Mouse (Mus musculus) limb, embryonic 13.5 days (tissue): ENCODE results near the gene Kpna3. TPM values are rescaled to one million over a fixed set of nuclear protein-coding genes. Genes with fewer than 3 reads are reported as not detected.
"Not testable (repeated sequence)": the region's sequence is repeated elsewhere in the genome, so short reads cannot be mapped to it uniquely, and the experiment has no call there.

Source experiments
- ATAC-seq: fragments of 200-750 bp; cut with Nextera tagmentation; 2 replicates; pipeline ENCODE4 v1.8.0; 2017; ENCODE audit warnings: low read depth, moderate number of reproducible peaks, moderate TSS enrichment; ENCODE audit not compliant: low FRiP score
- H3K27ac ChIP-seq: fragments of 300-500 bp; sonication (generic); 2 replicates; pipeline ENCODE4 v1.5.1; 2015; ENCODE audit warnings: inconsistent platforms, mild to moderate bottlenecking, moderate library complexity
- H3K27me3 ChIP-seq: fragments of 300-500 bp; sonication (generic); 2 replicates; pipeline ENCODE4 v1.6.1; 2015; ENCODE audit warnings: mild to moderate bottlenecking, inconsistent platforms
- H3K36me3 ChIP-seq: fragments of 300-500 bp; sonication (generic); 2 replicates; pipeline ENCODE4 v1.6.1; 2015; ENCODE audit warnings: inconsistent platforms, mild to moderate bottlenecking, moderate library complexity
- H3K4me1 ChIP-seq: fragments of 300-500 bp; sonication (generic); 2 replicates; pipeline ENCODE4 v1.6.1; 2015; ENCODE audit warnings: inconsistent platforms
- H3K4me2 ChIP-seq: fragments of 300-500 bp; sonication (generic); replicated peaks from 2 replicates; pipeline ENCODE4 v1.6.1; 2015; ENCODE audit warnings: inconsistent platforms, mild to moderate bottlenecking, moderate library complexity
- H3K4me3 ChIP-seq: fragments of 300-500 bp; sonication (generic); 2 replicates; pipeline ENCODE4 v1.5.1; 2015; ENCODE audit warnings: moderate library complexity, mild to moderate bottlenecking, inconsistent platforms
- H3K9ac ChIP-seq: fragments of 300-500 bp; sonication (generic); 2 replicates; pipeline ENCODE4 v1.6.1; 2015; ENCODE audit warnings: mild to moderate bottlenecking, inconsistent platforms
- H3K9me3 ChIP-seq: fragments of 300-500 bp; sonication (generic); 2 replicates; pipeline ENCODE4 v1.6.1; 2016; ENCODE audit warnings: inconsistent platforms
- WGBS: fragments of 180-500 bp; shearing (Covaris S2); methylation state at CpG from one replicate; pipeline ENCODE4 v1.1.7; 2015; 5-methylcytosine and 5-hydroxymethylcytosine counted together
- polyA plus RNA-seq: library from polyadenylated mRNA; unstranded; fragments of >200 nt; fragmentation: Nextera tagmentation; extraction: Ambion mirVana; gene quantifications from 2 replicates; pipeline ENCODE4 v1.2.1, GENCODE M21; 2015

Gene Kpna3
- polyA plus RNA-seq, 1 experiment from 2014 or later, result 57.5 TPM

DNA sequence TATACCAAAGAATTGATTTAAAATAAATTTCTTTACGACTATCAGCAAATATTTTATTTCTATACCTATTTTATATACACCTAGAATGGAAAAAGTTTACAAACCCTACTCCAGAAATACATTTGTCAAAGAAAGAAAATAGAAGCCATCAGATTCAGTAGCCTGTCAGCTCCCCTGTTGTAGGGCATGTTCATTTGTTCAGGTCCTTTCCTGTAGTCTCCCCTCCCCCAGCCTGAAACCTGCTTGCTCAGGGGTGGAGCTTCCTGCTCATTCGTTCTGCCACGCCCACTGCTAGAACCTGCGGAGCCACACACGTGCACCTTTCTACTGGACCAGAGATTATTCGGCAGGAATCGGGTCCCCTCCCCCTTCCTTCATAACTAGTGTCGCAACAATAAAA is 12.6 kb downstream of the Kpna3 start:
- not testable (repeated sequence) for H3K27me3 ChIP-seq, ATAC-seq, H3K36me3 ChIP-seq, H3K27ac ChIP-seq, H3K4me3 ChIP-seq, H3K9me3 ChIP-seq, H3K4me1 ChIP-seq, H3K4me2 ChIP-seq, H3K9ac ChIP-seq
- WGBS, result 33% methylated on average over 7 of the region's 8 CpGs

DNA sequence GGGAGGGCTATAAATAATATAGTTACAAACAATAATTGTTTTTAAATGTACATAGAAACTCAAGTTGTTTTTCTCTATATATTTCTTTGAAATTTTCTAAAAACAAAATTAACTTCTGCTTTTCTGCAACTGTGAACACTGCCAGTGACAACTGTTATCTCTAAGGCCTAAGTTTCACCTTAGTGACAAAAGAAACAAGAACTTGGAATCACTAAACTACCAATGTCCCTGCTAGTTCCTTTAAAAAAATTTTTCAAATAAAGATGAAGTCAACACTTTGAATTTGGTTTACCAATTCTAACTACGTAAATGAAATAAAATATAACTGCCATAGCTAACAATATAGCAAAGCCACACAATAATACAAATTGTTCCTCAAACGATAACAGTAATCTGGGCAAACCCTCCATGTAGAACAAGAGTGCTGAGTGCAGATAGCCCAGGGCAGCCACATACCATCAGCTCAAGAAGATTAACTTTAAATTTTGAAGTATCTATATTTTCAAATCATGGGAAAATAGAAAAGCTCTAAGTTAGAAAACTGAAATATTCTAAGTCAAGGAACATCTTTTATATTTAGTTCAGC is 14.5 kb downstream of the Kpna3 start:
- no peak overlapping the region for H3K4me3 ChIP-seq
- 92% methylated on average over 2 of the region's 2 CpGs for WGBS
- H3K4me2 ChIP-seq, result no peak overlapping the region
- no peak for ATAC-seq
- H3K27ac ChIP-seq, result no peak overlapping the region
- H3K4me1 ChIP-seq, result peaks cover 5% of the 10 kb centered on the region; the same call in 1 of the 2 replicates
- no peak overlapping the region for H3K9ac ChIP-seq
- no peaks in the 10 kb centered on the region for H3K9me3 ChIP-seq
- 0 out of 2 replicates have a peak, but pooled peaks cover 7% of the 10 kb centered on the region for H3K36me3 ChIP-seq
- H3K27me3 ChIP-seq, result no peaks in the 10 kb centered on the region

DNA sequence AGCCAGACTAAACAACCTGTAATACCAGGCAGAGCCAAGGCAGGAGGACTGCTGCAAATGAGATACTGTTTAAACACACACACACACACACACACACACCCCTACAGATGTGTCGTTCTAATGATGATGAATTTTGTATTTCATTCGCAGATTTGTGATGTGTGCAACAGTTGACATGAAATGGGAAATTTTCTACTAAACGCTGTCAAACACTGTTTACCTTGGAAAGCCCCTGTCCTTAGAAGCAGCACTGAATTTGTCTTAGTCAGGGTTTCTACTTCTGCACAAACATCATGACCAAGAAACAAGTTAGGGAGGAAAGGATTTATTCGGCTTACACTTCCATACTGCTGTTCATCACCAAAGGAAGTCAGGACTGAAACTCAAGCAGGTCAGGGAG is 24.0 kb downstream of the Kpna3 start:
- no peak for ATAC-seq
- WGBS, result 87% methylated on average over 4 of the region's 4 CpGs
- Histone ChIP-seq H3K27me3 (no peaks in the 10 kb centered on the region), H3K4me3 (no peak overlapping the region), H3K4me2 (no peak overlapping the region), H3K36me3 (no peaks in the 10 kb centered on the region), H3K9me3 (no peaks in the 10 kb centered on the region), H3K27ac (no peak overlapping the region), H3K9ac (no peak overlapping the region), H3K4me1 (peaks cover 12% of the 10 kb centered on the region)

DNA sequence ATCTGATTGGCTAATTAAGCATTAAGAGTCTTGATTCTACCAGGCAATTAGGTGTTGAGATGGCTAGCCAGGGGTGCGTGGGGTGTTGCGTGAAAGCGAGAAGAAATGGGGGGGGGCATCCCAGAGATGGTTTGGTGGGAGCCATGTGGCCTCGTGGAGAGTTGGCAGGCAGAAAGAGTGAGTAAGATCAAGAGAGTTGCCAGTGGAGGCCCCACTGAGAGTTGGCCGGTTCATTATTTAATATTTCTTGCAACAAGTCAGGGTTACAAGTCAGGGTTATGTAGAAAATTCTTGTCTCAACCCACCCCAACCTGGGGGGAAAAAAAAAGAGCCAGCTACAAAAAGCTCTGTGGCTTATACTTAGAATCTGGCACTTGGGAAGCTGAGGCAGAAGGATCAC is 24.4 kb downstream of the Kpna3 start:
- Histone ChIP-seq H3K27me3 (no peaks in the 10 kb centered on the region), H3K4me1 (peaks cover 12% of the 10 kb centered on the region), H3K4me2 (no peak overlapping the region), H3K4me3 (no peak overlapping the region), H3K9me3 (no peaks in the 10 kb centered on the region), H3K9ac (no peak overlapping the region), H3K27ac (no peak overlapping the region), H3K36me3 (no peaks in the 10 kb centered on the region)
- WGBS, result 77% methylated on average over 5 of the region's 5 CpGs
- ATAC-seq, result no peak

DNA sequence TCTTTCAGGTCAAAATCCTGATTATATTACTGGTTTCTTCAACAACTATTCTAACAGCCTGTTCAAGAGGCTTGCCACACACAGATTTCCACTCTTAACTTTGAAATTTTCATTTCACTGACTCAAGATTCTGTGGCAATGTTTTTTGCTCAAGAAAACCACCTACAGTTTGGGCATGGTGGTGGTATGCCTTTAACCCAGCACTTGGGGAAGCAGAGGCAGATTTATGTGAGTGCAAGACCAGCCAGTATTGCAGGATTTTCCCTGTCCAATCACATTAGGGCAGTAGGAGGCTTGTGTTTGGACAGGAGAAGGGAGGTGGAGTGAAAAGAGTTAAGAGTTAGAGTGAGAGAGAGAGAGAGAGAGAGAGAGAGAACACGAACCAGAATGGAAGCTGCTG is 24.9 kb downstream of the Kpna3 start:
- H3K36me3 ChIP-seq, result no peaks in the 10 kb centered on the region
- 30% methylated on average over 1 of the region's 1 CpGs for WGBS
- no peaks in the 10 kb centered on the region for H3K27me3 ChIP-seq
- no peak overlapping the region for H3K4me3 ChIP-seq
- no peak overlapping the region for H3K27ac ChIP-seq
- peaks cover 12% of the 10 kb centered on the region for H3K4me1 ChIP-seq
- H3K4me2 ChIP-seq, result no peak overlapping the region
- no peaks in the 10 kb centered on the region for H3K9me3 ChIP-seq
- no peak for ATAC-seq
- no peak overlapping the region for H3K9ac ChIP-seq

DNA sequence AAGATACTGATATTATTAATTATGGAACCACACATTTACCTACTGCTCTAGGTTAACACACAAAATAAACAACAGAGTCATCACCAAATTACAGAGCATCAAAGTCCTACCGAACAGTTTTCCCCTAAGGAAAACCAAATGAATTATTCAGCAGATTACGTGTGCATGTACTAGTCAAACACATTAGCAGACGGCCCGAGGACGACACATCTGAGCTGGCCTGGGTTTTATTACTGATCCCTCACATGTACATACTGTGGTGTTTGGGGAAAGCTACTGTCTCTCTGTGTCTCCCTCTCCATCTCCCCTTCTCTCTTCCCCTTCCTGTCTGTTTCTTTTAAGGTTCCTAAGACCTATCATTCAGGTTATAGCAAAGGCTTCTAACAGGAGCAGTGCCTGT is 25.5 kb downstream of the Kpna3 start:
- Histone ChIP-seq H3K27ac (no peak overlapping the region), H3K4me3 (no peak overlapping the region), H3K4me2 (no peak overlapping the region), H3K9me3 (no peaks in the 10 kb centered on the region), H3K9ac (no peak overlapping the region), H3K27me3 (no peaks in the 10 kb centered on the region), H3K4me1 (peaks cover 12% of the 10 kb centered on the region), H3K36me3 (no peaks in the 10 kb centered on the region)
- ATAC-seq, result no peak
- WGBS, result 46% methylated on average over 5 of the region's 5 CpGs

DNA sequence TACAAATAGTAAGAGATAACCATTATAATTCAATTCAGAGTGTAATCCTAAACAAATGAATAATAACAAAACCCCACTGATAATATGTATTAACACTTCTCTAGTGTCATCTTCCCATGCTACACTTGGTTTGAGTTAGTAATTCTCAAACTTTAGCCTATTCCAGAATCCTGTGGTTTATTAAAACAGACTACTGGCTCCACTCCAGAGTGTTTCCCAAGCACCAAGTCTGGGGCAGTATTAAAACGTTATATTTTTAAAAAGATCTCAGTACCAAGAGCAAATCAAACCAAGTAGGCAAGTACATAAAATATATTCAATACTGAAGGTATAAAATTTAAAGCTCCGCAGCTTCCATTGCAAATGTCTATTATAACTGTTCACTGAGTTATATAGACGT is 26.0 kb downstream of the Kpna3 start:
- Histone ChIP-seq H3K4me1 (peaks cover 12% of the 10 kb centered on the region), H3K27me3 (no peaks in the 10 kb centered on the region), H3K4me2 (no peak overlapping the region), H3K36me3 (no peaks in the 10 kb centered on the region), H3K4me3 (no peak overlapping the region), H3K9me3 (no peaks in the 10 kb centered on the region), H3K9ac (no peak overlapping the region), H3K27ac (no peak overlapping the region)
- 63% methylated on average over 3 of the region's 3 CpGs for WGBS
- no peak for ATAC-seq

DNA sequence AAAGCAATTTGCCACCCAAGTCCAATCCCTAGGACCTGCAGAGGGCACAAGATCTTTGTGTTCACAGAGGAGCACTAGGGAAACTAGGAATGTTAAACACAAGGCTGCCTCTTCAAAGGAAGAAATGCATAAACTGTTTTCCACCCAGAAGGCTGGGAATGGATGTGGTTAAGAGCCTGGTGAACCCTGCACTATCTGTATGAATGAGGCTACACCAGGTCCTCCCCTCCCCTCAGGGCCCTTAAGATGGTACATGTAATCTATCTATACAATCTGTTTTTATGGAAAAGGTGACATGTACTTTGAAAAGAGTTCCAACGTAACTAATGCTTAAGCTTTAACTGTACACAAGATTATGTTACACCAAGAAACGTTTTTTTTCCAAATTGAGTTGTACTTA is 29.7 kb downstream of the Kpna3 start:
- 64% methylated on average over 2 of the region's 2 CpGs for WGBS
- no peak for ATAC-seq
- H3K4me2 ChIP-seq, result no peak overlapping the region

DNA sequence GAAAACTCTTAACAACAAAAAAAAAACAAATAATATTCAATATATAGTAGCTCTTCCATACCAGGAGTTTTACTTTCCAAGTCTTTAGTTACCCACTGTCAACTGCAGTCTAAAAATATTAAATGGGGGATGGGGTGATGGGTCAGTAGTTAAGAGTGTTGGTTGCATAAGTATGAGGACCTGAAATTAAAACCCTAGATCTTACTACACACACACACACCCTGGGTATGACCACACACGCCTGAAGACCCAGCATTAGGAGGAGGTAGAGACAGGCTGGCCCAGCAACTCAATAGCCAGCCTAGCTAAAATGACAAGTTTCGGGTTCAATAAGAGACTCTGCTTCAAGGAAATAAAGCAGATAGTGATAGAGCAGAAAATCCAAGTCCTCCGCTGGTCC is 32.6 kb downstream of the Kpna3 start:
- Histone ChIP-seq H3K4me1 (peaks cover 6% of the 10 kb centered on the region), H3K4me2 (no peak overlapping the region), H3K9ac (no peak overlapping the region), H3K4me3 (no peak overlapping the region), H3K9me3 (no peaks in the 10 kb centered on the region), H3K36me3 (peaks cover 3% of the 10 kb centered on the region), H3K27me3 (no peaks in the 10 kb centered on the region), H3K27ac (no peak overlapping the region)
- 94% methylated on average over 3 of the region's 3 CpGs for WGBS
- no peak for ATAC-seq

More for the DNA sequence above, 29.7 kb downstream of the Kpna3 start:
- Histone ChIP-seq H3K4me1 (peaks cover 10% of the 10 kb centered on the region), H3K36me3 (no peaks in the 10 kb centered on the region), H3K27ac (no peak overlapping the region), H3K27me3 (no peaks in the 10 kb centered on the region), H3K4me3 (no peak overlapping the region), H3K9me3 (no peaks in the 10 kb centered on the region), H3K9ac (no peak overlapping the region)

DNA sequence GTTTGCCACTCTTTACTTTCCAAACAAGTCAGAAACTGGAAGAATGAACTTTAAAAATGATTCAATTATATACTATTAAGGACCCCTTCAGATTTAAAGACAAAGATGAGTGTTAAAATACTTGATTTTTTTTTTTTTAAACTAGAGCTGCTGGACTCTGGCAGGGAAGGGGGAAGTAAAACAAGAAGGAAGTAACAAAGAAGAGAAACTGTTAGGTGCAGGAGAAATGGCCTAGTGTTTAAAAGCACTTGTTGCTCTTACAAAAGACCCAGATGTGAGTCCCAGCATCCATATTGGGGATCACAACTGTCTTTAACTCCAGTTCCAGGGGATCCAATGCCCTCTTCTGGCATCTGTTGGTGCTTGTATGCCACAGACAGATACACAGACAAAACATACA is 33.9 kb downstream of the Kpna3 start:
- H3K9me3 ChIP-seq, result no peaks in the 10 kb centered on the region
- ATAC-seq, result no peak
- H3K27me3 ChIP-seq, result no peaks in the 10 kb centered on the region
- no peak overlapping the region for H3K27ac ChIP-seq
- peaks cover 6% of the 10 kb centered on the region for H3K4me1 ChIP-seq
- no peak overlapping the region for H3K4me3 ChIP-seq
- no peak overlapping the region for H3K4me2 ChIP-seq
- H3K36me3 ChIP-seq, result peaks cover 8% of the 10 kb centered on the region
- no peak overlapping the region for H3K9ac ChIP-seq

DNA sequence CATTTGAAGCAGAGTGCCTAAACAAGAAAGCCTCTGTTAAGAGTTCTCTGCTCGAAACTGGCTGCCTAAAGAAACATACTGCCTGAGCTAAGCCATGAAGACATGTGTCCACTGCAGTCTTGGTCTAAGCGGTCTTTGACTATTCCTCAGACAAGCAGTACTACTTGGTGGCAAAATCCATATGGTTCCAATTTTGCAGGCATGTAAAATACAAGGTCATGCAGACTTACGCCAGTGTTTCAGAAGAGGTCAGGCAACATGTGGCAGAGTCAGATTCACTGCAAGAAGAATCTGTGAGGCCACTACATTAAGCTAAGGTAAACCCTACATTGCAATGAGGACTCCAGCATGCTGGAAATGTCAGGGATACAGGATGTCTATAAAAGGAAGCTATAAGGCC is 34.7 kb downstream of the Kpna3 start:
- H3K9me3 ChIP-seq, result no peaks in the 10 kb centered on the region
- no peak overlapping the region for H3K4me3 ChIP-seq
- H3K4me1 ChIP-seq, result peaks cover 6% of the 10 kb centered on the region
- WGBS, result 43% methylated on average over 3 of the region's 3 CpGs
- no peak for ATAC-seq
- no peak overlapping the region for H3K27ac ChIP-seq
- H3K36me3 ChIP-seq, result peaks cover 14% of the 10 kb centered on the region
- no peak overlapping the region for H3K4me2 ChIP-seq
- no peak overlapping the region for H3K9ac ChIP-seq
- H3K27me3 ChIP-seq, result no peaks in the 10 kb centered on the region

DNA sequence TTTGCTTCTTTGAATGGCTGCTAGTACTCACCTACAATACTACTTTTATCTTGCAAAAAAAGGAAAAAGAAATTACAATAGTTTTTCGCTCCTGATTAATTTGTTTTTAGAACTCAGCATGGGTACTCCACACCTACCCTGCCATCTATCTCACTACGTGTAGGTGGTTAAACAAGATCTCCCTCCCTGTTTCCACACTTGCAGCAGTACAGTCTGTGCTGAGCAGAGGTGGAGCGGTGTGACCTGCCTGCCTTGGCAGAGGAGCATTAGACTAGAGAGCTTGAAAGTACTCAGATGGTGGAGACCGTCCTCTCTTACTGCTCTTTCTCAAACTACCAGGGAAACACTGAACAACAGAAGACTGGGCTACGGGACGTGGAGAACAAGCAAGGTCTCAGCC is 44.9 kb downstream of the Kpna3 start:
- peaks cover 30% of the 10 kb centered on the region for H3K36me3 ChIP-seq
- no peak for ATAC-seq
- H3K27me3 ChIP-seq, result no peaks in the 10 kb centered on the region
- no peak overlapping the region for H3K4me3 ChIP-seq
- H3K4me2 ChIP-seq, result no peak overlapping the region
- H3K27ac ChIP-seq, result no peak overlapping the region
- H3K9ac ChIP-seq, result no peak overlapping the region
- H3K4me1 ChIP-seq, result no peaks in the 10 kb centered on the region
- no peaks in the 10 kb centered on the region for H3K9me3 ChIP-seq
- WGBS, result 89% methylated on average over 6 of the region's 6 CpGs

DNA sequence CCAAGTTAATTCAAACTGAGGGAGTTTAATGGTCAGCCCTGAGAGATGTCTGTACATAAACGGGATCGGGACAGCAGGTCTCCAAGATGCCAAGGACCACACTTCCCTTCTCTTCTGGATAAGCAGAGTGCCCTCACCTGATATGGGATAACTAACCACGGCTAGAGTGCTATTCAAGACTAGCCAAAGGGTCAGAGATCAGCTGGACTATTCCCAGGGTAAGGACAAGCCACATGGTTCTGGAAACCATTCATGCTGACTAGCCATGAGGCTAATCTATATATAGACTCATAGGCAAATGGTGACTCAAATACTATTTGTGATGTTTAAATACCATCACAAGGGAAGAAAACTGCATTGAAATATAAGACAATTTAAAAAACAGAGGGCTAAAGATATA is 49.1 kb downstream of the Kpna3 start:
- Histone ChIP-seq H3K36me3 (peaks cover 37% of the 10 kb centered on the region), H3K9ac (no peak overlapping the region), H3K9me3 (no peaks in the 10 kb centered on the region), H3K4me3 (no peak overlapping the region), H3K27ac (no peak overlapping the region), H3K4me1 (no peaks in the 10 kb centered on the region), H3K4me2 (no peak overlapping the region), H3K27me3 (no peaks in the 10 kb centered on the region)
- ATAC-seq, result no peak
- 79% methylated on average over 3 of the region's 3 CpGs for WGBS
